Mouse (Mus musculus) stomach, embryonic 15.5 days (tissue): ENCODE results near the gene A630001G21Rik. TPM values are rescaled to one million over a fixed set of nuclear protein-coding genes. Genes with fewer than 3 reads are reported as not detected.
A peak's percentile ranks its signal among the peaks of the same experiment; 100 is the strongest.

Experiments used
- ATAC-seq: fragments of 200-750 bp; cut with Nextera tagmentation; 2 replicates; pipeline ENCODE4 v1.8.0; 2017; ENCODE audit warnings: low read depth, moderate number of reproducible peaks, moderate TSS enrichment; ENCODE audit not compliant: insufficient read depth, low FRiP score
- H3K27ac ChIP-seq: fragments of 300-500 bp; sonication (generic); 2 replicates; pipeline ENCODE4 v1.5.1; 2015; ENCODE audit warnings: mild to moderate bottlenecking, inconsistent platforms
- H3K27me3 ChIP-seq: fragments of 300-500 bp; sonication (generic); replicated peaks from 2 replicates; pipeline ENCODE4 v1.6.1; 2015; ENCODE audit warnings: inconsistent platforms
- H3K36me3 ChIP-seq: fragments of 300-500 bp; sonication (generic); 2 replicates; pipeline ENCODE4 v1.6.1; 2015; ENCODE audit warnings: inconsistent platforms
- H3K4me1 ChIP-seq: fragments of 300-500 bp; sonication (generic); 2 replicates; pipeline ENCODE4 v1.6.1; 2015; ENCODE audit warnings: inconsistent platforms
- H3K4me2 ChIP-seq: fragments of 300-500 bp; sonication (generic); 2 replicates; pipeline ENCODE4 v1.6.1; 2015; ENCODE audit warnings: mild to moderate bottlenecking, inconsistent platforms
- H3K4me3 ChIP-seq: fragments of 300-500 bp; sonication (generic); replicated peaks from 2 replicates; pipeline ENCODE4 v1.5.1; 2015; ENCODE audit warnings: inconsistent platforms
- H3K9ac ChIP-seq: fragments of 300-500 bp; sonication (generic); 2 replicates; pipeline ENCODE4 v1.6.1; 2015; ENCODE audit warnings: inconsistent platforms
- H3K9me3 ChIP-seq: fragments of 300-500 bp; sonication (generic); 2 replicates; pipeline ENCODE4 v1.6.1; 2016; ENCODE audit warnings: inconsistent platforms
- WGBS: fragments of 180-500 bp; shearing (Covaris S2); methylation state at CpG from one replicate; pipeline ENCODE4 v1.1.7; 2015; 5-methylcytosine and 5-hydroxymethylcytosine counted together
- polyA plus RNA-seq: library from polyadenylated mRNA; unstranded; fragments of >200 nt; fragmentation: Nextera tagmentation; extraction: Ambion mirVana; gene quantifications from 2 replicates; pipeline ENCODE4 v1.2.1, GENCODE M21; 2015

The A630001G21Rik gene
- polyA plus RNA-seq, 1 experiment from 2014 or later = 1.4 TPM

DNA sequence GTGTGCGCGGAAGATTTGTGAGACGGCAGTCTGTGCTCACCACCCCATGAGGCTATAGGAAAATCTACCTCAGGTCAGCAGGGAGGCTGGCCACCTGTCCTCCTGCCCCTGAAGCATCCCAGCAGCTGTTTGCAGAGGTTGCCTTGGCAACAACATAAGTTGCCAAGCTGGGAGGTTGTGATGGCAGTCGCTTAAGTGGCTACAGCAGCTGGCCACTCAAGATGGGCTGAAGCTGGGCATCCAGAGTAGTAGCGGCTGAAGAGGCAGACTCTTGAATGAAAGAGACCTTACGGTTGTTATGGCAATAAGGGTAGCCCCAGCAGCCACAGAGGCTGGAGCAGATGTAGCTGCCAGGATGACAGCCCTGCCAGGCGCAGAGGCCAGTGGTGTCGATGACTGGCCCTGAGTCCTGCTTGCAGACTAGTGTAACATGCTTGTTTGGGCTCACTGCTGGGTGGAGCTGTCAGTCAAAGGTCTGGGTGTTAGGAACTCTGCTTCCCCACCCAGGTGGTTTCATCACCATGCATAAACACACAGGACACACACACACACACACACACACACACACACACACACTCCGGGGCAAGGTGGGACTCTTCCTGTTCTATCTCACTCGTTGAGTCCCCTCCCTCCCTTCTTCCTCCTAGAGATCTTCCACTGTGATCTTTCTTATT lies 58.1 kb downstream of the A630001G21Rik start:
- Histone ChIP-seq H3K9ac (no peak overlapping the region), H3K27me3 (no peaks in the 10 kb centered on the region), H3K4me2 (no peak overlapping the region), H3K9me3 (no peaks in the 10 kb centered on the region), H3K4me3 (no peak overlapping the region), H3K27ac (no peak overlapping the region), H3K36me3 (no peaks in the 10 kb centered on the region), H3K4me1 (no peaks in the 10 kb centered on the region)
- ATAC-seq = peak; percentile 43; the same call in 1 of the 2 replicates
- WGBS = 63% methylated on average over 10 of the region's 10 CpGs

DNA sequence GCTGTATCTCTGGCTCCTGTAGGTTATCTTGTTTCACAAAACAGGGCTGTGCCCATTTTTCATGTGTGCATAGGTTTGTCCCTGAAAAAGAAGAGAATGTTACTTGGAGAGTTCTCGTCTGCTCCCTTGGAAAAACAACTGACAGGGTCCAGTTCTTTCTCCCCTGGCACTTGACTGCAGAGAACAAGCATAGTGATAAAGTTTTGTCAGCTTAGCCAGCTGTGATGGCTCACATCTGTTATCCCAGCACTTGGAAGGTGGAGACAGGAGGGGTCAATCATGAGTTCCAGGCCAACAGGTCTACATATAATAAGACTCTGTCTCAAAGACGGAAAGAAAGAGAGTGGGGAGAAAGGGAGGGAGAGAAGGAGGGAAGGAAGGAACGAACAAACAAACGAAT lies 59.4 kb downstream of the A630001G21Rik start:
- Histone ChIP-seq H3K9ac (no peak overlapping the region), H3K27ac (no peak overlapping the region), H3K27me3 (no peaks in the 10 kb centered on the region), H3K9me3 (no peaks in the 10 kb centered on the region), H3K4me1 (no peaks in the 10 kb centered on the region), H3K4me3 (no peak overlapping the region), H3K36me3 (no peaks in the 10 kb centered on the region), H3K4me2 (no peak overlapping the region)
- WGBS = 52% methylated on average over 4 of the region's 4 CpGs
- no peak for ATAC-seq

DNA sequence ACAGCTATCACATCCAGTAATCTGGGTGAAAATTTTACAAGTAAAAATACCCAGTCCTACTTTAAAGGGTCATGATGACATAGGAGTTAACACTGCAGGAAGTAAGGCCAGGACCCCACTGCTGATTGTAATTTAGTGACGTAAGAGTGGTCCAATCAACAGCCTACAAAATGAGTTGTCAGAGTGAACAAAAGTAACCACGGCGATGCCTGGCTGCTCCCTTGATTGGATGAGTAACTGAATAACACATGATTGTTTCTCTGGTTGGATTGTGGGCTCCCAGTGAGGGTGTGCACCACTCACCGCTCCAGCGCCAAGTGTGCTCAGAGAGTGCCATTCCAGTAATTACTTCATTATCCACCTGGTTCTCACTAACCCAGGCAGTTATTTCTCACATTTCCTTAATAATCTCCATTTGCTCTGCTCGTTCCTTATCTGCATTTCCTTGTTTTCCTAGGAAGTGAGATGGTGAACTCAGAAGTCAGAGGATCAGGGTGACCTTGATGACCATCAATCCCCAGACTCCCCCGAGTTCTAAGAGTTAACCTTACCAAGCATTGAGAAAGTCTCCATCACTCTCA lies 61.9 kb downstream of the A630001G21Rik start:
- no peaks in the 10 kb centered on the region for H3K9me3 ChIP-seq
- no peaks in the 10 kb centered on the region for H3K4me1 ChIP-seq
- ATAC-seq = no peak
- WGBS = 78% methylated on average over 7 of the region's 7 CpGs
- H3K36me3 ChIP-seq = no peaks in the 10 kb centered on the region
- H3K4me2 ChIP-seq = no peak overlapping the region
- H3K9ac ChIP-seq = no peak overlapping the region
- no peak overlapping the region for H3K4me3 ChIP-seq
- no peak overlapping the region for H3K27ac ChIP-seq
- H3K27me3 ChIP-seq = no peaks in the 10 kb centered on the region

DNA sequence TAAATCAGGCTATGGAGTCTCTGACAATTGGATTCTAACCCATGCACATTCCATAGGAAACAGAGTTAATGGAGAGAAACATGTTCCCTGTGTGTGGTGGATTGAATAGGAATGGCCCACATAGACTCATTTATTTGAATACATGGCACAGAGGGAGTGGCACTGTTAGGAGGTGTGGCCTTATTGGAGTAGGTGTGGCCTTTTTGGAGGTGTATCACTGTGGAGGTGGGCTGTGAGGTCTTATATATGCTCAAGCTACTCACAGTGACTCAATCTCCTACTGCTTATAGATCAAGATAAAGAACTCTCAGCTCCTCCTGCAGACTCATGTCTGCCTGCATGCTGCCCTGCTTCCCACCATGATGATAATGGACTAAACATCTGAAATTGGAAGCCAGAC lies 63.9 kb downstream of the A630001G21Rik start:
- no peaks in the 10 kb centered on the region for H3K27me3 ChIP-seq
- no peak overlapping the region for H3K4me2 ChIP-seq
- no peak for ATAC-seq
- H3K9me3 ChIP-seq = no peaks in the 10 kb centered on the region
- H3K27ac ChIP-seq = no peak overlapping the region
- no peaks in the 10 kb centered on the region for H3K4me1 ChIP-seq
- H3K4me3 ChIP-seq = no peak overlapping the region
- no peak overlapping the region for H3K9ac ChIP-seq
- no peaks in the 10 kb centered on the region for H3K36me3 ChIP-seq

DNA sequence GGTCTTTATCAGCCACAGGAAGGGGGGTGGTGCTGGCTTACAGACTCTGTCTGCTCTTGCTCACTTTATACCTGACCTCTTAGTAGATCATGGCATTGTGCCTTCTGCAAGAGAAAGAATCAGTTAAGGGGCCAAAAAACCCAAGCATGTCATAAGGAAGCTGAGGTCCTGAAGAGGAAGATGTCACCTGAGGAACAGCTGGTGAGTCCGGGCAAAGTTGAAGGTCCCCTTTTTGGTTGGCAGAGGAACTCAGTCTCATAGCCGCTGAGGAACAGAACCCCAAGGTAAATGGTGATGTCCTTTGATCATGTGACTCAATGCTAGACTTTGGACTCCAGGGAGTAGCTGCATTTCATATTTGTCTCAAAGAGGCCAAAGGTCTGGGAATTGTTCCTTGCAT lies 71.7 kb downstream of the A630001G21Rik start:
- H3K36me3 ChIP-seq = no peaks in the 10 kb centered on the region
- H3K27me3 ChIP-seq = no peaks in the 10 kb centered on the region
- WGBS = 82% methylated on average over 2 of the region's 2 CpGs
- no peaks in the 10 kb centered on the region for H3K4me1 ChIP-seq
- no peaks in the 10 kb centered on the region for H3K9me3 ChIP-seq
- H3K4me2 ChIP-seq = no peak overlapping the region
- ATAC-seq = no peak
- no peak overlapping the region for H3K9ac ChIP-seq
- no peak overlapping the region for H3K27ac ChIP-seq
- no peak overlapping the region for H3K4me3 ChIP-seq

DNA sequence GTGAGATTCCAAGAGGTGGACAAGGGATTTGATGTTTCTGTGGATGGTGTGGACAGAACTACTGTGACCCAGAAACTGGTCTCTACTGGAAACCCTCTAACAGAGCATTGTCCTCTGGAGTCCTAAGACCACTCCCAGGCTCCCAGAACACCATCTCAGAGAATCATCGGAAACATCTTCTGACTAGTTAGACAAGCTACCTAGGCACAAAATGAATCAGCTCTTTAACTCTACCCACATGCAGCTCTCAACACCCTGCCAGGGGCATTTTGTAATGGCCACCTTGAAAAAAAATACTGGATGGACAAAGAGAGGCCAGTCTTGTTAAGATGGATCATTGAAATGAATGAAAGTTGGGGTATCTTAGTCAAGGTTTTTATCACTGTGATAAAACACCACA lies 72.9 kb downstream of the A630001G21Rik start:
- Histone ChIP-seq H3K27me3 (no peaks in the 10 kb centered on the region), H3K9me3 (no peaks in the 10 kb centered on the region), H3K36me3 (no peaks in the 10 kb centered on the region), H3K4me2 (no peak overlapping the region), H3K27ac (no peak overlapping the region), H3K4me3 (no peak overlapping the region), H3K9ac (no peak overlapping the region), H3K4me1 (no peaks in the 10 kb centered on the region)
- ATAC-seq = no peak
- WGBS = 95% methylated on average over 1 of the region's 1 CpGs

DNA sequence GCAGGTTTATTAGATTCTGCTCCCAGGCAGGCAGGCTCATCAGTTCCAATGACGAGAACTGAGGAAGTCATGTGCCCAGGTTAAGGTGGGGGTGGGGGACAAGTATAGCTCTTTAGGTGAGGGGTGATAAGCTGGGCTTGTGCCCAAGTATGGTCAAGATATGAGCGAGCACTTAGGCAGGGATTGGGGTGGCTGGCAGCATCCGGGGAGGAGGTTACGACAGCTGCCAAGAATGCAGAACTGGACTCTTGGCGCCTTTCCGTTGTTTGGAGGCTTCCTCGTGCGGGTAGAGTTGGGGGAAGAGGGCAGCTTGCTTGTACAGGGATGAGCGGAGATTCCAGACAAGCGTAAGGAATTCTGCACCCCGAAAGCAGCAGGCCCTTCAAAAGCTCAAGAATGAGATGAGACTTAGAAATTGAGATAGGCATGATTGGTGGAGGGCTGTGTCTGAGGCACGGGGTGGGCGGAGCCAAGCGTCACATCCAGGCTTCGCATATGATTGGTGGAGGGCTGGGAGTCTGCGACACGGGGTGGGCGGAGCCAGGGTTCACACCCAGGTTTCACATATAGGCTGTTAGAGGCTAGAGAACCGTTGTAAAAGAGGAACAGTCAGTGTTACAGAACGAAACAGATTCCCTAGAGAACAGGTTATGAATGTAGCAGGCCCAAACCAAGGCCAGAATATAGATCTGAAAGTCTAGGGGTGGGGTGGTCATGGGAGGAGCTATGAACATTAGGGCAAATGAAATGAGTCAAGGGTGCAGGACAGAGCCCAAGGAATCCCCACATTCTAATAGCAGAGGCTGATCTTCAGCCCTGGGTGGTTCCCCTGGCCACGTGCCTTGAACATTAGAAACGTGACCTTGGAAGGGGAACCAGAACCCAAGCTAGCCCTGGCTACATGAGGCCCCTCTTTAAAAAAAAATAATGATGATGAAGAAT lies 74.9 kb downstream of the A630001G21Rik start:
- Histone ChIP-seq H3K4me3 (peak overlapping the region; percentile 37), H3K9me3 (no peaks in the 10 kb centered on the region), H3K27me3 (no peaks in the 10 kb centered on the region), H3K36me3 (no peaks in the 10 kb centered on the region), H3K9ac (no peak overlapping the region), H3K4me2 (peak overlapping the region; percentile 66), H3K27ac (0 out of 2 replicates have a peak overlapping the region, but pooled peaks have one; percentile 59), H3K4me1 (no peaks in the 10 kb centered on the region)
- 24% methylated on average over 22 of the region's 22 CpGs for WGBS
- ATAC-seq = peak; percentile 94

DNA sequence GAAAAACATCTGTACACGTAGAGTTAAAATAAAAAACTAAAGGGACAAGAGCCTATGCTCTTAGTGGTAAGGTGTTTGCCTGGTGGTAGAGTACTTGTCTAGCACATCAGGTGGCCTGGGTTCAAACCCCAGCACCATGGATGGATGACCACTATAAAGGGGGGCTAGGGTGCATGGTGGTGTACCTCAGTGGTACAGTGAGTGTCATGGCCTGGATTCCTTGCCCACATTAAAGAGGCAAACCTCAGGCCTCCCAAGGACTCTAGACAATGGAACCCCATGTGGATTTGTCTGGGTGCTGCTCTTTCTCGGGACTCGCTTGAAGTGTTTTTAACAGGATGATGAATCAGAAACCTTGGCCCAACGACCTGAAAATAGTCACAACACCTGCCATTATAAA lies 75.9 kb downstream of the A630001G21Rik start:
- H3K9ac ChIP-seq = no peak overlapping the region
- no peak overlapping the region for H3K4me3 ChIP-seq
- no peak overlapping the region for H3K4me2 ChIP-seq
- no peak overlapping the region for H3K27ac ChIP-seq
- H3K36me3 ChIP-seq = no peaks in the 10 kb centered on the region
- H3K27me3 ChIP-seq = no peaks in the 10 kb centered on the region
- ATAC-seq = no peak
- no peaks in the 10 kb centered on the region for H3K9me3 ChIP-seq
- WGBS = 70% methylated on average over 4 of the region's 4 CpGs
- no peaks in the 10 kb centered on the region for H3K4me1 ChIP-seq

DNA sequence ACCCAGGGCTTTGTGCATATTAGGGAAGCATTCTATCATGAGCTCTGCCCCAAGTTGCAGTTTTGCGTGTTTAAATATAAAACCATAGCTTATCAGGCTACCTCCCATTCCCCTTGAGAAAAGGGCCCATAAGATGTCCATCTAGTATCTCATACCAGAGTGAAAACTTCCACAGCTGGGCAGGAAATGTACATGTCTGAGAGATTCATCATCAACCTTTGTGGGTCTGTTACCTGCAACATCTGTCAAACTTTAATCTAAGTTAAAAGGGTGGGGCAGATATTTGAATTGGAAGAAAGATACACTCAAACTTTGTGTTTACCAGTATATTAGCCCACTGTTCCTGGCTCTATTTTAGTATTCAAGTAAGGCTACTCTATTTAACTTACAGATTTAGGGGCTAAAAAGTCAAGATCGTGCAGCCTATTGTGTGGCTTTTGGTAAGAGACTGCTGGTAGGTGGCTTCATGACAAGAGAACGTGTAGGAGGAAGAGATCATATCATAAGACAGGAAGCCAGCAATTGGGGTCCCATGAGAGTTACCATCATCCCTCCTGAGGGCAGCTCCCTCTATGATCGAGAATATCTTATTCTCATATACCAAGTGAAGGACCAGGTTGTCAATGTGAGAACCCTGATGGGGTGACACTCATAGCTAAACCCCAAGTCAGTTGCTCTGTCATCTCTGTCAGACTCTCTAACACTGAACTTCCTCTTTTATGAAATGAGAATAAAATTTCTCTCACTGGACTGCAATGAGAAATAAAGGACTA lies 80.5 kb downstream of the A630001G21Rik start:
- no peak overlapping the region for H3K9ac ChIP-seq
- H3K27me3 ChIP-seq = no peaks in the 10 kb centered on the region
- ATAC-seq = no peak
- H3K36me3 ChIP-seq = no peaks in the 10 kb centered on the region
- H3K27ac ChIP-seq = no peak overlapping the region
- no peak overlapping the region for H3K4me3 ChIP-seq
- H3K4me2 ChIP-seq = no peak overlapping the region
- no peaks in the 10 kb centered on the region for H3K4me1 ChIP-seq
- WGBS = 74% methylated on average over 4 of the region's 4 CpGs
- no peaks in the 10 kb centered on the region for H3K9me3 ChIP-seq

DNA sequence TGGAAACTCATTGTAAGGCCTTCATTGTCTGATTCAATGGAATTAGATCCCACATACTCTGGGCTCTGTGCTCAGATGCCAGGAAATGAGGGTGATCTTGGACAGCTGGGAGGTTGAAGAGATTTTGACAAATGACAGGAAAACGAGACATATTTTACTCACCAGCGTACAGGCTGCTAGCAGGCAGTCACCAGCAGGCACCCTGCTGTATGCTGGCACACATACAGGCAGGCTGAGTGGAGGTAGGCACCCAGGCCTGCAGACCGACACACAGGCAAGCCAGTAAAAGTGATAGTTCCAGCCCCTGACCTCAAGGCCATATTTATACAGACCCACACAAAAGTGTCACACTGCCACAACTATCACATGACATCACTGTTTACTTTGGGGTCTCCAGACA lies 82.8 kb downstream of the A630001G21Rik start:
- Histone ChIP-seq H3K4me3 (no peak overlapping the region), H3K27ac (no peak overlapping the region), H3K9ac (no peak overlapping the region), H3K36me3 (no peaks in the 10 kb centered on the region), H3K4me2 (no peak overlapping the region), H3K9me3 (no peaks in the 10 kb centered on the region), H3K4me1 (no peaks in the 10 kb centered on the region), H3K27me3 (no peaks in the 10 kb centered on the region)
- 65% methylated on average over 3 of the region's 3 CpGs for WGBS
- ATAC-seq = no peak

DNA sequence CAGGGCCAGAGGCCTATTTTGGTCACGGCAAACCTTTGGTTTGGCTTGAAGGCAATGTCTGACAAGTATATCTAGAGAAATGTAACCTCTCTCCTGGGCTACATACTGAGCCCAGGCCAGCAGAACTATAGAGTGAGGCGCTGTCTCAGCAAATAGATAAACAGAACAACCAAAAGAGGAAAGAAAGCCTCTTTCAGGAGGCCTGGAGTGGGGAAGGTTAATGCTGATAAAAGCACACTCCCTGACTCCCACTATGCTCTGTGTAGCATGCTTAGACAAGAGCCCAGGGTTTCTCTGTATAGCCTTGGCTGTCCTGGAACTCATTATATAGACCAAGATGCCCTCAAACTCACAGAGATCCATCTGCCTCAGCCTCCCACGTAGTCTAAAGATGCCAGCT lies 85.2 kb downstream of the A630001G21Rik start:
- no peak for ATAC-seq
- 70% methylated on average over 3 of the region's 3 CpGs for WGBS
- Histone ChIP-seq H3K27ac (no peak overlapping the region), H3K36me3 (no peaks in the 10 kb centered on the region), H3K4me3 (no peak overlapping the region), H3K9ac (no peak overlapping the region), H3K4me2 (no peak overlapping the region), H3K4me1 (no peaks in the 10 kb centered on the region), H3K27me3 (no peaks in the 10 kb centered on the region), H3K9me3 (no peaks in the 10 kb centered on the region)
